Mouse (Mus musculus): Measurements from ENCODE around the gene Mmp25. TPM values are rescaled to one million over a fixed set of nuclear protein-coding genes. Genes with fewer than 3 reads are reported as not detected.

The Mmp25 gene
- polyA plus RNA-seq (2012; ENCODE audit: low replicate concordance) = 6.0 and 11.0 TPM in 2 replicates

DNA sequence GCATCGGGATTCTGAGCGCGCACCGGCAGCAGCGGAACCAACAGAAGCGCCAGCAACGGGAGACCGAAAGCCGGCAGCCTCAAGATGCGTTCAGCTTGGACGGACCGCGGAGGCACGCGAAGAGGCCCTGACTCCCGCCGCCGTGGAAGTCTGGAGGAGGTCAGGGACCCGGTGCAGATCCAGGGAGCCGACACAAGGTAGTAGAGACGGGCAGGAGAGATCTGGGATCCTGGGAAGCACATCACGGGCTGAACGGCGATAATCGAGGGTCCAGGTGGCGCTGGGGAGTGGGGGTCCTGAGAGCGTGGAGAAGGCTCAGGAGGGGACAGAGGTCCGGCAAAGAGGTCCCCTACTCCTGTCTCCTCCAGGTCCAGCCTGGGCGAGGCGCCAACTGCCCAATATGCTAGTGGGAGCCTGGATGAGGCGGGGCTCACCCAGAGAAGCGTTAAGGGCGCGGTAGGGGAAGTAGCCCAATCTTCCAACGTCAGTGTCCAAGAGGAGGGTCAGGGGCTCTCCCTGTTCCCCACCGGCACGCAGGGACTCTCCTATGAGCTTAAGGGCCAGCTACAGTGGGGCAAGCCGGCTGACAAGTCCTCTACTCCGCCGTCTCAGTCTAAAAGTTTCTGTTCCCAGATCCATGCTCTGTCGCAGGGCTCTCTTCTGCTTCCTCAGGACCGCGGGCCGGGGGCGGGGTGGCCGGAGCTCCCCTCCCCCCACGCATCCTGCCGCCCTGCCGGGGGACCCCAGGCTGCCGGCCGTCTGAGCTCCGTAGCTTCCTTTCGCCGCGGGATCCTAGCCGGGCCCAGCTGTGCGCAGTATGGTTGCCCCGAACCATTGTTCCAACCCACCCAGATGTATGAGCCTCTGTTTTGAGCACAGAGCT, at the start of gene Mmp25:
Mmp25 (minus strand) TSS at position 665 of the 883 bp plus-strand sequence.

GRCm38 (mm10) chr17:23683856-23684672, 39.0 kb upstream of the Mmp25 start, which contains the start of gene Cldn9:
Cldn9 (minus strand) TSS chr17:23684026.

DNA sequence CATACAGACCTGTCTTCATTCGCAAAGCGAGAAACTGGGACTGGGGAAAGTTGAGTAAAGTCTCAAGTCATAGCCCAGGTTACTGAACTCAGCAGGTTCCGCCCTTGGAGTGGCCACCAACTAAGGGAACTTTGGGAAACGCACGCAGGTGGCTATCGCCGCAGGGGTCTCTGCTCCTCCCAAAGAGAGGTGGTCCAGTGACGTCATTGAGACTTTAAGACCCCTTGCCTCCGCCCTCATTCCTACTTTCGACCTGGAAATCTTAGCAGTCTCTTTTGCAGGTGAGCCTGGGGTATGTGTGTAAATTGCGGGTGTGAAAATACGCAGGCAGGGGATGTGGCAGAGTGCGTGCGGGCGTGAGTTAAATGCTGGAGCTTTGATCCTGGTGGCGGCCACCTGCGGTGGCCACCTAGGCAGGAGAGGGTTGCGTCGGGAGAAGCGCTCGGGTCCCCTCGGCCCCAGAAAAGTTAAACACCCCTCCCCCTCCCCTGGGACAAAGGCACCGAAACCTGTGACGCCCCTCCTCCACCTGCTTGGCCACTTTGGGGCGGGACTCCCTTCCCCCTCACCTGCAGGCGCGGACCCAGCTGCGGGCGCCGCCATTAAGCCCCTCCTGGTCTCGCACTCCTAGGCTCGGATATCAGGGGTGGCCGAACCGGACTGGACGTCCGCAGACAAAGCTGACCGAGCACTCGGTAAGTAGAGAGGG, 34.2 kb upstream of the Mmp25 start, which contains the start of gene Cldn6:
Cldn6 (plus strand) TSS at position 123 of the 709 bp plus-strand sequence.

DNA sequence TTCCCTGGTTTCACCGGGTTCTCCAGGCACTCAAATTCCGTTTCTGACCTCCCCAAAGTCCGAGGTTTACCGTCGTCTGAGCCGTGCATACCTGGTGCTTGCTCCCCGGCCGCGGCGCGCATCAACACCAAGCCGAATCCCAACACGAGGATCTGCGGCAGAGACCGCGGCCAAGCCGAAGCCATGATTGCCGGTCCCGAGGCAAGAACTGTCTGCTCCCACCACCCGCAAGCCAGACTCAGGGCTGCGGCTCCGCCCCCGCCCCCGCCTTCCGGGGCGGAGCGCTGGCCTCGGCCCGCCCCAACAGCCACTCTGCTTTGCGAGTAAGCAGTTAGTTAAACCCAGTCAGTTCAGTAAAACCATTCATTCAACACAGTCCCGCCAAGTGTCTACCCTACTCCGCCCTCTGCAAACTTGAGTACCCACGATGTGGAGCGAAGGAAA, 32.2 kb upstream of the Mmp25 start, which contains the start of gene Tnfrsf12a:
Tnfrsf12a (minus strand) TSS at position 233 of the 444 bp plus-strand sequence.

DNA sequence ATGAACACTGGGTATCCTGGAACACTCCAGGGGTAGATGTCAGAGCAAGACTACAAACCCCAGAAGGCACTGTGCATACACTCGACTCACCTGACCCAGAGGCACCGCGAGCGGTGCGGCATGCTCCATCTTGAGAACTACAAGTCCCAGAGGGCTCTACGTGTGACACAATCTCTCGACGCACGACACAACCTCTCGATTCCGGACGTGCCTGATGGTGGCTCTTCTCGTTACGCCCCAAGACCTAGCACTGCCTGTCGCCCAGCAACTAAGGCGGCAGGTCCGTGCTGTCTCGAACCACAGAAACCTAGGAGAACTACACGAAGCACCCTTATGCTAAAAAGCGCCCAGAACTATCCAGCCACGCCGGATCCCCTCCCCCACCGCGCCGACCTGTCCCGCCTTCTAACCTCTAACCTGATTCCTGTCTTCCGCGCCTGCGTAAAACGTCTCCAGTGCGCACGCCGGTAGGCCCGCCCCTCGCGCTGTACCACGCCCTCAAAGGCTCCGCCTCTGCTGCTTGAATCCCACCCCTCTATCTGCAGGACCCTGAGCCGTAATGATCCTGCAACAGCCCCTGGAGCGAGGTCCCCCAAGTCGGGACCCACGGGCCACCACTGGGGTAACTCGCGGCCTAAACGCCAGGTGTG, 28.5 kb upstream of the Mmp25 start, which contains the start of the genes Hcfc1r1 and Thoc6:
Hcfc1r1 (plus strand) TSS at position 173 of the 650 bp plus-strand sequence.
Thoc6 (minus strand) TSS at position 459 of the 650 bp plus-strand sequence.

GRCm38 (mm10) chr17:23660117-23660875, 15.2 kb upstream of the Mmp25 start, which contains the start of gene Bicdl2:
Bicdl2 (plus strand) TSS chr17:23660506.

DNA sequence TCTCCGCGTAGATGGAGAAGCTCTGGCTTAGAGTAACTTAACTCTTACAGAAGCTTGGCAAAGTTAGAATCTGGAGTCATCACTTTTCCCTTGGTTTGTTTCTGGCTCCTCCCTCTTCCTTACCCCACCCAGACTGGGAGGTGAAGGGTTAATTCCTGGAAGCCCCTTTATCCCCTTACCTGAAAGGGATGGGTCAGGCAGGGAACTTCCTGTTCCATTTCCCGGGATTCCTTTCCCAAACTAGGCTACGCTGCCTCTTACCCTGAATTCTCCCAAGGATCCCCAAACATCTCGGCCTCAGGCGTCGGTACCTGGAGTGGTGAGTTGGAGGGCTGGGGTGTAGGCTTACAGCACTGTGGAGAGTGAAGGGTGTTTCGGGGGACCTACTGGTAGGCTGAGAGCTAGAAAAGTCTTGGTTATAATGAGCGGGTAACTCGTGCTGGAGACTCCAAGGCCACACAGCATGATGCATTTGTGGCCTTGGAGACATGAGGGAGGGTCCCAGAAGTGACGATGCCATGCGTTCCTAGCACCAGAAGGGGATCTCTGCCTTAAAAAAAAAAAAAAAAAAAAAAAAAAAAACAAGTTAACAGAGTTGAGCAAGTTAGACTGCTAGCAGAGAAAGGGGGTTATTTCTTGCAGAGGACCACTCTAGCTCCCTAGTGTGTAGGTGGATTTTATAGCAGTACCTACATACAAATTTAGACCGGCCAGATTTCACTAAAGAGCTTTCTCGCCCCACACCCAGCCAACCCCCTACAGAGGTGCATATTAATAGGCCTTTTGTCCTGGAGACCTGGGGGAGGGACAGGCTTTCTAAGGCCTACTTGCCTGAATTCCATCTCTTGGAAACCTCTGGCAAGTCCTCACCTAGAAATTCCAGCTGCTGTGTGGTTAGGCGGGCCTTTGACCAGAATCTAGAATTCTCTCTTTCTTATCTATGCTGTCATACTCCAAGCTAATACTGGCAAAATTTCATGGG, 44.1 kb downstream of the Mmp25 start, which contains the start of gene Zscan10:
Zscan10 (plus strand) TSS at position 216 of the 982 bp plus-strand sequence.

DNA sequence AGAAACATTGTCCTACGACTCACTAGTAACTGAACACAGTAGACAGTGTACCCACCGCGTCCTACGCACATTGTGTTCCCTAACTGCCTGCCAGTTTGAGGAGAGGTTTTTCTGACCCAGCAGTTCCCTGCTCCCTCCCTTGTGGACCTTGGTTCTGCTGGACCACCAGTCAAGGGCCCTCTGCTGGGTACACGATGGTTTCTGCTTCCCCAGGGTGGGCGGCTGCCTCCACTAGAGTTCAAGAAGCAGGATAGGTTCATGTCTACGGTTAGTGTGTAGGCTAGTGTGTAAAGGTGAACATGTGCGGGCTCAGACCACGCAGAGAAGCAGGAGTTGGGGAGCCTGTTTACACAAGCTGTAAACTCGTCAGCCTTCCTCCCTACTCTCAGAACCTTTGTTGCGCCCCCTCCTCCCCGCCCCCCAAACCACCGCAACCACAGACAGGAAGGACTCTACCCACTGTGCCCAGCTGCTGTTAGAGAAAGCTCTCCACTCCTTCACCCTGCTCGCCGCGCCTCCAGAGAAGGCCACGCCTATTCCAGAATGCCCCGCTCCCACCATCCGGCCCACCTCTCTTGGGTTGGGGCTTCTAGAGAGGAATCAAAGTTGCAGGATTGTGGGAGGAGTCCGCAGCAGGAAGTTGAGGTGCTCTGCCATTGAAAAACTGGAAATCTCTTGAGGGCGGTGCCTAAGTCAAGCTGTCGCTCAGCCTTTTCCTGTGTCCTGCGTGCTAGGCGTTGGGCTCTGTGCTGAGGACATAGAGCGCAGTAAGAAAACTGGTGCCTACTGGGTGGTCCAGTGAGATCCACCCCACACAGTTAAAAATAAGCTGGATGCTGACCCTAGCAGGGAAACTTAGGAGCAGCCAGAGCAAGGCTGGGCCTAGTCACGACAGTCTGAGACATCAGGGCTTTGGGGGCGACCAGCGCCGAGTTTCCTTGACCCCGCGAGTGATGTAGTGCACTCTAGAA, 46.2 kb downstream of the Mmp25 start, which contains the start of gene Zfp13:
Zfp13 (minus strand) TSS at position 906 of the 971 bp plus-strand sequence.

Other genes with a start within 250 kb of the Mmp25 start
- not detected in 2 replicates for gene Vmn2r117, start 165.6 kb downstream of the Mmp25 start, polyA plus RNA-seq (2012; ENCODE audit: low replicate concordance)
- gene Zfp213, start 81.0 kb downstream of the Mmp25 start, polyA plus RNA-seq (2012; ENCODE audit: low replicate concordance) = 13.9 and 35.3 TPM in 2 replicates
- 0.14 and 0.28 TPM in 2 replicates for gene Zfp13, start 45.8 kb downstream of the Mmp25 start, polyA plus RNA-seq (2012; ENCODE audit: low replicate concordance)
- not detected in 2 replicates for gene Zscan10, start 44.4 kb downstream of the Mmp25 start, polyA plus RNA-seq (2012; ENCODE audit: low replicate concordance)
- 0.13 and 0.51 TPM in 2 replicates for gene Bicdl2, start 15.2 kb upstream of the Mmp25 start, polyA plus RNA-seq (2012; ENCODE audit: low replicate concordance)
- gene Hcfc1r1, start 28.3 kb upstream of the Mmp25 start, polyA plus RNA-seq (2012; ENCODE audit: low replicate concordance) = 312 and 318 TPM in 2 replicates
- 35.4 and 57.0 TPM in 2 replicates for gene Thoc6, start 28.6 kb upstream of the Mmp25 start, polyA plus RNA-seq (2012; ENCODE audit: low replicate concordance)
- 5.3 and 7.1 TPM in 2 replicates for gene Tnfrsf12a, start 32.2 kb upstream of the Mmp25 start, polyA plus RNA-seq (2012; ENCODE audit: low replicate concordance)
- not detected in 2 replicates for gene Cldn6, start 34.0 kb upstream of the Mmp25 start, polyA plus RNA-seq (2012; ENCODE audit: low replicate concordance)
- gene Cldn9, start 38.7 kb upstream of the Mmp25 start, polyA plus RNA-seq (2012; ENCODE audit: low replicate concordance) = not detected in 2 replicates
- not detected in 2 replicates for gene 1520401A03Rik, start 77.5 kb upstream of the Mmp25 start, polyA plus RNA-seq (2012; ENCODE audit: low replicate concordance)
- gene Pkmyt1, start 81.1 kb upstream of the Mmp25 start, polyA plus RNA-seq (2012; ENCODE audit: low replicate concordance) = 73.1 and 119 TPM in 2 replicates
- gene Paqr4, start 95.6 kb upstream of the Mmp25 start, polyA plus RNA-seq (2012; ENCODE audit: low replicate concordance) = 3.4 and 7.7 TPM in 2 replicates
- 0.36 and 1.4 TPM in 2 replicates for gene Kremen2, start 100.6 kb upstream of the Mmp25 start, polyA plus RNA-seq (2012; ENCODE audit: low replicate concordance)
- gene Flywch1, start 126.3 kb upstream of the Mmp25 start, polyA plus RNA-seq (2012; ENCODE audit: low replicate concordance) = 45.9 and 68.9 TPM in 2 replicates
- gene Flywch2, start 140.8 kb upstream of the Mmp25 start, polyA plus RNA-seq (2012; ENCODE audit: low replicate concordance) = 2.9 and 5.6 TPM in 2 replicates
- gene Srrm2, start 145.3 kb upstream of the Mmp25 start, polyA plus RNA-seq (2012; ENCODE audit: low replicate concordance) = 277 and 500 TPM in 2 replicates
- 50.9 and 630 TPM in 2 replicates for gene Elob, start 183.9 kb upstream of the Mmp25 start, polyA plus RNA-seq (2012; ENCODE audit: low replicate concordance)
- 0.54 and 1.6 TPM in 2 replicates for gene Prss33, start 190.8 kb upstream of the Mmp25 start, polyA plus RNA-seq (2012; ENCODE audit: low replicate concordance)
- 0.10 TPM in 1 of 2 replicates, not detected in the other for gene Prss32, start 198.6 kb upstream of the Mmp25 start, polyA plus RNA-seq (2012; ENCODE audit: low replicate concordance)
- gene Prss41, start 198.9 kb upstream of the Mmp25 start, polyA plus RNA-seq (2012; ENCODE audit: low replicate concordance) = 2.9 and 3.0 TPM in 2 replicates
- 0.15 TPM in 1 of 2 replicates, not detected in the other for gene Prss21, start 222.8 kb upstream of the Mmp25 start, polyA plus RNA-seq (2012; ENCODE audit: low replicate concordance)
- not detected in 2 replicates for gene Dcpp1, start 235.6 kb upstream of the Mmp25 start, polyA plus RNA-seq (2012; ENCODE audit: low replicate concordance)
- not detected in 2 replicates for gene Dcpp2, start 235.6 kb upstream of the Mmp25 start, polyA plus RNA-seq (2012; ENCODE audit: low replicate concordance)